Mouse (Mus musculus) small intestine, adult 2 months (tissue): ENCODE data around the gene Higd1c.

Experiments used
- CTCF ChIP-seq: fragments of 200-500 bp; IDR thresholded peaks from 2 replicates; pipeline ENCODE4 v1.5.1; 2012; ENCODE audit warnings: low read depth, mild to moderate bottlenecking, control low read depth, inconsistent platforms, low read length, moderate library complexity, mixed read lengths; ENCODE audit not compliant: insufficient replicate concordance, insufficient read length; ENCODE audit errors: extremely low read depth
- POLR2A ChIP-seq: fragments of 200-500 bp; IDR thresholded peaks from 2 replicates; pipeline ENCODE4 v1.6.1; 2012; ENCODE audit warnings: low read depth, mild to moderate bottlenecking, control low read depth, inconsistent platforms, low read length, moderate library complexity

DNA sequence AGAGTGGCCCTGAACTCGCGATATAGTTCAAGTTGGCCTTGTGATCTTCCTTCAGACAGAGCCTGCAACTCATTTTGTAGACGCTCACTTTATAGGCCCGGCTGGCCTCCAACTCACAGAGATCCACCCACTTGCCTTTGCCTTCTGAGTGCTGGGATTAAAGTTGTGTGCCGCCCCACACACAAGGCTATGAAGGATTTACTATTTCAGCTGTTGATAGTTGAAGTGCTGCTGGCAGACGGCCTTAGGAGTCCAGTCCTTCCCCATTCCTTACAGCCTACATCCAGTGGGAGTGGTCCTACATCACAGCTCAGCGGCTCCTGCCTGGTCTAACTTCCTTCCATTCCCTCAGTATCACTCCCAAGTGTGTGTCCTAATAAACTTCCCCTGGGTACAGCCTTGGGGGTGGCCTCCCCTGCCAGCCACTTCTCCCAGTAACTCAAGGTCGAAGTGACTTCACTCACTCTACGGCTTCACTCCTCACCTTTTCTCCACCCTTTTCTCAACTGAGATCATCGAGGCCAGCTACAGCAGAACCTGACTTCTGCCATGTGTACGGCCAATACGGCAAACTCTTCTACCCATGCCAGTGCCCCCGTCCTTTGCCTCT lies 64.1 kb downstream of the Higd1c start:
- no peak for TF ChIP-seq CTCF
- no peak for TF ChIP-seq POLR2A
